Mouse (Mus musculus): Measurements from ENCODE around the gene Dexi.

Gene Dexi

GRCm38 (mm10) chr16:10542698-10543365, at the start of gene Dexi:
Gene Dexi (minus strand): TSS chr16:10543054.
- in situ Hi-C loops (cut with MboI, MseI): no loop called here

- in situ Hi-C loops (cut with MboI, MseI): no loop called here
Measured at GRCm38 (mm10) chr16:10586546-10586945, 43.7 kb upstream of the Dexi start.

DNA sequence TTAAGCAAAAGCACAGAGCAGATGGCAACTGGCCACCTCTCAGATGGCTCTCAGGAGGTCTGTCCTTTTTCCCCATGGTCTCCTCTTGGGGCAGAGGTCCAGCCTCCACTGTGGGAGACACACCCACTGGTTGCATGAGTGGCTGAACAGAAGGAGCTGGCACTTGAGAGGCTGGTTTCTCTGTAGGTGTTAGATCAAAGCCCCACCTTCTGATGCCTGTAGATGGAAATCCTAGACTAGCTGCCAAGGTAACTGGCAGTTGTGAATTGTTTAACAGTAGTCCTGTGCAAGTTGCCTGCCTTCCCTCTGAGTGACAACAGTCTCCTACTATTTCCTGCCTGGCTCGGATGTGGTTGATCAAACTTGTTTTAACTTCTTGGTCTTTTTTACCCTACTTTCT, 42.3 kb upstream of the Dexi start:
- in situ Hi-C loops (cut with MboI, MseI): no loop called here

DNA sequence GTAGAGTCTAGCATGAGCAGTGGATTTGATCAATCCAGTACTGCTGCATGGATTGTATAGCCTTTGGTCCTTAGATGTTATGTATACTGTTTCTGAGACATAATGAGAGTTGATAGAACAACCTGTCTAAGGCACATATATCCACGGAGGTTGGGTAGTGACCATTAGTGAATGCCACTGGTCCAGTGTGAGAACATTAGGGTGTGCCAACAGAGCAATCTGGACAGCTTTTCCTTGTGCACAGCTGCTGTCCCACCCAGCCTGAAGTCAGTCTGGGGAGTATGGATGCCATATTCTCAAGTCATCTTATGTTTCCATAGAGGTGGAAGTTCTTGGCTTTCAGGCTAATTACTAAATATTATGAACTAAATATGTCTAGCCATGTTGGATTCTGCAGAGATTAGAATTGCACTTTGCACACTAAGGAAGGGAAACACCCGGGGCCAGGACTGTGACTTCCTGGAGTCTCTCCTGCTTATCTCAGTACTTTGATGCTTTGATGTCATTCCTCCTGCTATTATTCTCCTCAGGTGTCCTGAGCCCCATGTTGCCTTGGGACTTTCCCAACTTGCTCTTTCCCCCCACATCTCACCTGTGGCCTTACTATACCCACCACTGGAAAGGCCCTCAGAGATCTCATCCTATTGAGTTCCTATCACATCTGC, 38.5 kb upstream of the Dexi start:
- in situ Hi-C loops (cut with MboI, MseI): loop anchor here (5.0 kb wide), 1 partner anchor 286 kb away; no protein-coding TSS in a partner anchor

DNA sequence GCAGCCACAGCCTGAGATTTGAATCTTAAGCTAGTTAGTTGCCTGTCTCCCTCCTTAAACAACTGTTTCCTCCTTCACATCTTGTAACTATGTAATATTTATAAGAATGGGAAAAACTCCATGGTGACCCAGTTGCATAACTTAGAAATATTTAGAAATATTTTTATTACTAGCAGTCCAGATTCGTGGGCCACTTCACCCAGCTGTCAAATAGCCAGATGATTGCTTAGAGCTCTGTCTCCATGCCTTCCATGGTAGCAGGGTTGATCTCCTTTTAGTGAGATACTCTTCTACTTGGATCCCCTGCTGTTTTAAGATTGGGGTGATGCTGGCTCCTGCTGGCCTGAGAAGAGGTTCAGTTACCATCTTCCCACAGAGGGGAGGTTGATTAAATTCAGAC, 35.5 kb upstream of the Dexi start:
- in situ Hi-C loops (cut with MboI, MseI): loop anchor here (5.0 to 10.0 kb wide), 2 partner anchors 49 to 196 kb away; no protein-coding TSS in a partner anchor

GRCm38 (mm10) chr16:10577548-10577947, 34.7 kb upstream of the Dexi start:
- in situ Hi-C loops (cut with MboI, MseI): loop anchor here (5.0 to 10.0 kb wide), 2 partner anchors 50 to 197 kb away; no protein-coding TSS in a partner anchor

DNA sequence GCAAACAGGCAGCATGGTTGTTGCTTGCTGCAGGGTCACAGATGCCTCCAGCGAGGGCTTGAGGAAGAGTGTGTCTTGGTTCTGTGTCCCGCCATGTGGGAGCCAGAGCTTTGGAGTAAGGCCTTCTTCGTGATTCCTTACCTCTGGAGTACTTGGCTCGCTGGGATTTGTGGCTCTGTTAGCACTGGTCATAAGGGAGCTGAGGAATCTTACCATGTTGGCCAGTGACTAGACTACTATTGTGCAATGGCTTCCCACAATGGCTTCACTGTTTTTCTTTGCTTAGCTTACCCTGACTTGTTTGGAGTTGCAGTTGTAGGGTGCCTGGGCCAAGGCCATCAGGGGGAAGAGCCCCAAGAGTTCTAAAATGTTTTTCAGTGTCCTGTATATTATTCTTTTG, 33.1 kb upstream of the Dexi start:
- in situ Hi-C loops (cut with MboI, MseI): loop anchor here (5.0 to 10.0 kb wide), 2 partner anchors 51 to 199 kb away; no protein-coding TSS in a partner anchor

- in situ Hi-C loops (cut with MboI, MseI): loop anchor here (5.0 to 25.0 kb wide), 3 partner anchors 52 to 462 kb away; no protein-coding TSS in a partner anchor
Measured at GRCm38 (mm10) chr16:10574936-10575335, 32.1 kb upstream of the Dexi start.

DNA sequence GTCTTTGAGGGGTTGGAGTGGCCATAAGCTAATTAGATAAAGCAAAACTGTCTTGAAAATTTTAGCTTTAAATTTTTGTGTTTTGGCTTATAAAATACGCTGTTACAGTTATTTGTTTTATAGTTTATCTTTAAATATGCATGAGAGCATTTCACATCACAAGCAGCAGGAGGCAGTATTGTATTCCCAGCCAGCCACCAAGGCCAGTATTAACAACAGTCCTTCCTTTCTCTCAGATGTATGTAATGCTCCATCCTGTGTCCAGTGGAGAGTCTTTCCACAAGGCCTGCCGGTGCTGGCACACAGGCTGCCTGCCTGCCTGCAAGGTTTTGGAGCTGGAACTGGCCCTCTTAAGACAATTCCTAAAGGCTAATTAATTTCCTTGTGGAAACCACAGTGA, 29.0 kb upstream of the Dexi start:
- in situ Hi-C loops (cut with MboI, MseI): loop anchor here (10.0 to 25.0 kb wide), 2 partner anchors 203 to 465 kb away; no protein-coding TSS in a partner anchor

DNA sequence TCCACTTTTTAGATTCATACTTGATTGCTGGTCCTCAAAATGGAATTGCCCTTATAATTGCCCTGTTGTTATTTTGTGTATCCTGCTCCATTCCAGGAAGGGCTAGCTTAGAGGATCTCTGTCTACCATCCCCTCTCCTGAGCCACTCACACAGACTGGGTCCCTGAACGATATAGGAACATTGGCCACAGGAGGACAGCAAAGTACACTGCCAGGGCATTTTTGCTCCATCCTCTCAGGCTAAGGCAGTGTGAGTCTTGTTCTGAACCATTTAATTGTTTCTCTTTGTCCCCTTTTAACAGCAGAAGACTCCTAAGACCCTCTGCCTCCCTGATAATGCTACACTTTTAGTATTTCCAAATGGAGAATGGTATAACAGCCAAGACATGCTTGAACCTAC, 27.9 kb upstream of the Dexi start:
- in situ Hi-C loops (cut with MboI, MseI): loop anchor here (10.0 to 25.0 kb wide), 2 partner anchors 204 to 467 kb away; no protein-coding TSS in a partner anchor

- in situ Hi-C loops (cut with MboI, MseI): loop anchor here (10.0 to 25.0 kb wide), 2 partner anchors 205 to 467 kb away; no protein-coding TSS in a partner anchor
Measured at GRCm38 (mm10) chr16:10569809-10570395, 27.0 kb upstream of the Dexi start.

- in situ Hi-C loops (cut with MboI, MseI): loop anchor here (25.0 kb wide), 1 partner anchor 470 kb away; no protein-coding TSS in a partner anchor
Measured at GRCm38 (mm10) chr16:10567153-10567552, 24.3 kb upstream of the Dexi start.

DNA sequence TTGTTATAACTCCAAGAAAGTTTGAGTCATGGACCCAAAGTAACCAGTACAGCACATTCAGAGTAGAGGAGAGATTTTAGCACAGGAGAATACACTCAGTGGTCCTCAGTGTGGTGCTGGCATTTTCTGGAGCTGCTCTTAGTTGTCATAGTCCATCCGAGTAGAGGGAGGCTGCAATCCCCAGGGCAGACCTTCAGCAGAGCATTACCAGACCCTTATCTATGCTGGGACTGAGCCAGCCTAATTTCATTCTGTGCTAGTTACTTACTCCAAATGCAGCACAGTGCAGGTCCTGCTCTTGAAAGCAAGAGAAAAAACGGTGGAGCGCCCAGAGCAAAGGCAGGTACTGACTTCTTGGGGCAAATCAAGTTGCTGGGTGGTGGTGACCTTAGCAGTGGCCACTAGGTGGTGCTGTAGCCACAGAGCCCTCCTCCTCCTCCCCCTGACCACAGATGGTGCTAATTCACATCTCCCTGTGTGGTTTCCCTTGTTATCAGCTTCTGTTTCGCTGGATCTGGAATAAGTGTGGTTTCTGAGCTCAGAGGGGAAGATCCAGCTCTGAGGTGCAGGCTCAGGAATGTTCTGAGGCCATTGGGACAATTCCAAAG, 22.5 kb upstream of the Dexi start:
- in situ Hi-C loops (cut with MboI, MseI): loop anchor here (25.0 kb wide), 1 partner anchor 472 kb away; no protein-coding TSS in a partner anchor

- in situ Hi-C loops (cut with MboI, MseI): loop anchor here (25.0 kb wide), 1 partner anchor 477 kb away; no protein-coding TSS in a partner anchor
Measured at GRCm38 (mm10) chr16:10559991-10560390, 17.1 kb upstream of the Dexi start.

DNA sequence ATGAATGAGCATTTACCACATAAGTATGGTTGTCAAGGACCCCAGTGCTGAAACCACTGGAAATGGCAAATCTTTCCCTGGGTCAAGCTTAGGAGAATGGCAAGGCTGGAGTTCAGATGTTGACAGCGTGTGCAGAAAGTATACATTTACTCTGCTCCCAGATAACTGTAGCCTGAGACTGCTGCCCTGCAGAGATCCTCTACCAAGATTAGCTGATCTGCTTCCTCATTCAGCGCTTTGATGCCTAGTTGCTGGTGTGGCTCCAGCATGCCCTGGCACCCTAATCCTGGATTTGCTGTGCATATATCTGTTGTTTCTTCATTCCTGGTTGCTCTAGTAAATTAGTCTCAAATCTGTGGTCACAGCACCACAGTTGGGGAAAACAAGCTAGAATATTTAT, 11.0 kb upstream of the Dexi start:
- in situ Hi-C loops (cut with MboI, MseI): loop anchor here (25.0 kb wide), 1 partner anchor 483 kb away; no protein-coding TSS in a partner anchor

- in situ Hi-C loops (cut with MboI, MseI): loop anchor here (25.0 kb wide), 1 partner anchor 486 kb away; no protein-coding TSS in a partner anchor
Measured at GRCm38 (mm10) chr16:10551592-10551991, 8.7 kb upstream of the Dexi start.

GRCm38 (mm10) chr16:10549600-10549999, 6.7 kb upstream of the Dexi start:
- in situ Hi-C loops (cut with MboI, MseI): no loop called here

GRCm38 (mm10) chr16:10548938-10549337, 6.1 kb upstream of the Dexi start:
- in situ Hi-C loops (cut with MboI, MseI): no loop called here

- in situ Hi-C loops (cut with MboI, MseI): no loop called here
Measured at GRCm38 (mm10) chr16:10546865-10547264, 4.0 kb upstream of the Dexi start.

DNA sequence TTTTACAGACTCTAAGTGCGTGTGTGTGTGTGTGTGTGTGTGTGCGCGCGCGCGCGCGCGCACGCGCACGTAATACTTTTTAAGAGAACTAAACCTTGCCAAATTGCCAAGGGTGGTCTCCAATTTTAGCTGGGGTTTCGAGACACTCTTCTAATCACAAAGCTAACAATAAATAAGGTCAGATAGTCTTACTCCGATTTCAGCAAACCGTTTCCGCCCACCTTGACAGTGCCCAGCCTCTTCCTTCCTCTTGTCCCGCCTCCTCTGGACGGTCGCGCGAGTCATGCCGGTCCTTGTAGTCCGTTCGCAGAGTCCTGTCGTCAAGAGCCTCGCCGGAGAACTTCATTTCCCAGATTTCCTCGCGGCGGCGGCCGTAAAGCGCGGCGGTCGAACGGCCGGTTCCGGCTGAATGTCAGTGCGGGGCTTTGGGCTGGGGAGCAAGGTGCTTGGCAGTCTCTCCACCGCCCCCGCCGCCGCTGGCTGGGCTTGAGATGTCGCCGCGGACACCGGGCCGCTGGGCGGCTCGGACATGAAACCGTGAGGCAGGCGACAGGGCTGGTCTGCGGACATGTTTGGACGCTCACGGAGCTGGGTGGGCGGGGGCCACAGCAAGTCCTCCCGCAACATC, 2.3 kb upstream of the Dexi start, which contains the start of gene Clec16a:
Clec16a (plus strand) TSS at position 345 of the 628 bp plus-strand sequence.
- in situ Hi-C loops (cut with MboI, MseI): no loop called here

GRCm38 (mm10) chr16:10542266-10542665, 588 bp downstream of the Dexi start:
- in situ Hi-C loops (cut with MboI, MseI): no loop called here

All from T-helper 2 cell (primary cell).